ENCODE assay signal across 9 mouse cellular contexts in genomic region chr12:46870130-46870529, GRCm38 (mm10). TPM values are rescaled to one million over a fixed set of nuclear protein-coding genes. Genes with fewer than 3 reads are reported as not detected.
A peak's percentile ranks its signal among the peaks of the same experiment; 100 is the strongest.
DNase-seq lines count a peak whose midpoint lies in the region; ATAC-seq lines count a peak whose summit lies in the region.
"Had no signal": no experiment of that assay in that cellular context is flagged by ENCODE, and none has a peak within 500 bp of the region (broad histone marks: within the 10 kb centered on the region; RNA-seq: fewer than 3 reads in every experiment).

No protein-coding gene starts in this region.

- H3K36me3 ChIP-seq in forebrain, embryonic 15.5 days: no peaks in the 10 kb centered on the region
- H3K36me3 ChIP-seq in forebrain, embryonic 10.5 days (replicated peaks): no peaks in the 10 kb centered on the region
- H3K36me3 ChIP-seq in liver, embryonic 12.5 days: no peaks in the 10 kb centered on the region

- no peaks in the 10 kb centered on the region for H3K27me3 ChIP-seq in forebrain, embryonic 15.5 days
- no peaks in the 10 kb centered on the region for H3K27me3 ChIP-seq in forebrain, embryonic 10.5 days (ENCODE audit: poor library complexity, severe bottlenecking)
- no peaks in the 10 kb centered on the region for H3K27me3 ChIP-seq in liver, embryonic 12.5 days (replicated peaks)

- H3K9me3 ChIP-seq in forebrain, embryonic 15.5 days: no peaks in the 10 kb centered on the region
- no peaks in the 10 kb centered on the region for H3K9me3 ChIP-seq in forebrain, embryonic 10.5 days
- H3K9me3 ChIP-seq in liver, embryonic 12.5 days (replicated peaks): no peaks in the 10 kb centered on the region

- H3K9ac ChIP-seq in forebrain, embryonic 15.5 days (replicated peaks): no peak overlapping the region
- no peak overlapping the region for H3K9ac ChIP-seq in liver, embryonic 12.5 days

- H3K4me3 ChIP-seq in forebrain, embryonic 15.5 days: no peak overlapping the region
- no peak overlapping the region for H3K4me3 ChIP-seq in forebrain, embryonic 10.5 days
- H3K4me3 ChIP-seq in liver, embryonic 12.5 days: no peak overlapping the region

- H3K4me2 ChIP-seq in forebrain, embryonic 15.5 days (replicated peaks): no peak overlapping the region
- H3K4me2 ChIP-seq in liver, embryonic 12.5 days: no peak overlapping the region

- 4% methylated on average over 2 of the region's 2 CpGs for WGBS in forebrain, embryonic 15.5 days
- 51% methylated on average over 2 of the region's 2 CpGs for WGBS in forebrain, embryonic 10.5 days
- WGBS in liver, embryonic 12.5 days (ENCODE audit: insufficient replicate concordance): 21% methylated on average over 2 of the region's 2 CpGs

- H3K4me1 ChIP-seq in forebrain, embryonic 15.5 days: peaks cover 9% of the 10 kb centered on the region; the same call in 1 of the 2 replicates
- no peaks in the 10 kb centered on the region for H3K4me1 ChIP-seq in forebrain, embryonic 10.5 days
- no peaks in the 10 kb centered on the region for H3K4me1 ChIP-seq in liver, embryonic 12.5 days

- no peak overlapping the region for H3K27ac ChIP-seq in forebrain, embryonic 15.5 days (replicated peaks)
- H3K27ac ChIP-seq in forebrain, embryonic 10.5 days: no peak overlapping the region
- no peak overlapping the region for H3K27ac ChIP-seq in liver, embryonic 12.5 days

- ATAC-seq in forebrain, embryonic 15.5 days (replicated peaks): 0 out of 2 replicates have a peak, but pooled peaks have one; percentile 43
- no peak for ATAC-seq in liver, embryonic 12.5 days

- DNase-seq in forebrain, embryonic 10.5 days (ENCODE audit: extremely low spot score, low spot score): no peak
- DNase-seq in layer of hippocampus, adult 11-12 months (ENCODE audit: low spot score): peak; percentile 27
- no peak for DNase-seq in layer of hippocampus, postnatal 36 days
- DNase-seq in 3T3-L1 (ENCODE audit: low read depth, low spot score): peak; percentile 52
- peak; percentile 66 for DNase-seq in brain, adult 2 months (ENCODE audit: low read depth, low spot score)
- no peak for DNase-seq in spleen, postnatal 14 days (ENCODE audit: low spot score in 2 of 2)
- DNase-seq: thymus, adult 2 months had no signal

RNA-seq across cellular contexts. Expression of gene Nova1, which starts 51.4 kb away (rescaled TPM):
- polyA plus RNA-seq in forebrain, embryonic 15.5 days (2015; fragmentation: Nextera tagmentation; extraction: Ambion mirVana): 18.9 and 26.6 TPM in 2 replicates
- 9.6 and 9.7 TPM in 2 replicates for polyA plus RNA-seq in forebrain, embryonic 10.5 days (2016; fragmentation: Nextera tagmentation; extraction: Ambion mirVana)
- total RNA-seq in layer of hippocampus, postnatal 36 days (2021): 10 to 100 TPM; 24.5 to 26.9 TPM
- 0.15 and 0.29 TPM in 2 replicates for polyA plus RNA-seq in liver, embryonic 12.5 days (2016; fragmentation: Nextera tagmentation; extraction: Ambion mirVana)

Comparison
In these comparisons a context has a peak if more than half of its experiments do, and no peak if none do; other contexts are left out.
1. DNase-seq: peak in layer of hippocampus, adult 11-12 months (single experiment), 3T3-L1 (single experiment) and brain, adult 2 months (single experiment); none in forebrain, embryonic 10.5 days (single experiment), layer of hippocampus, postnatal 36 days (0 of 2) and spleen, postnatal 14 days (0 of 2).